Mouse (Mus musculus) cortical plate, adult 2 months (tissue): ENCODE results near the gene Ecsit.

Experiments
- CTCF ChIP-seq: fragments of 200-500 bp; IDR thresholded peaks from 2 replicates; pipeline ENCODE4 v1.5.1; 2011; ENCODE audit warnings: mild to moderate bottlenecking, control low read depth, low read length; ENCODE audit not compliant: insufficient read depth; ENCODE audit errors: extremely low read depth
- POLR2A ChIP-seq: fragments of 200-500 bp; IDR thresholded peaks from 2 replicates; pipeline ENCODE4 v1.6.1; 2011; ENCODE audit warnings: mild to moderate bottlenecking, low read length, control low read depth; ENCODE audit not compliant: insufficient read depth; ENCODE audit errors: extremely low read depth

DNA sequence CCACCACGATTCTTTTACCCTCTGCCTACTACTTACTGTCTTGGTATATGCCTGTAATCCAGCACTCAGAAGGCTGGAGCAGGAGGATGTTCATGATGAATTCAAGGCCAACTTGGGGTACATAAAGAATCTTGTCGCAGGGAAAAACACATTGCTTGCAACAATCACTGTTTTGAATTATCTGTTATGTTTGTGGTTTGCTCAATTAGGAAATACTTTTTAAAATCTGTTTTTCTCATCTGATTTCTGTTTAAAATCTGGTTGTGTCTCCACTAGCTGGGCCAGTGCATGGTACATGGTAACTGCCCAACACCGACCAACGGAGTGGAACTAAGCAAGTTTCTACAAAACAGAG is 594 bp downstream of the Ecsit start:
- TF ChIP-seq CTCF (no peak), POLR2A (no peak)
